Mouse (Mus musculus) lung, adult 18-20 months (tissue): Measurements from ENCODE around the gene Kcns3.

ENCODE experiments used
- DNase-seq, 2 experiments: peaks; one replicate each; pipeline ENCODE4 v3.0.0; 2022; ENCODE audit warnings: mixed read lengths in 2 of 2

Kcns3 gene

GRCm38 (mm10) chr12:11151015-11151414 is at the start of gene Kcns3:
Gene Kcns3, minus strand, starts transcription at chr12:11151056.
- no peak for DNase-seq

DNA sequence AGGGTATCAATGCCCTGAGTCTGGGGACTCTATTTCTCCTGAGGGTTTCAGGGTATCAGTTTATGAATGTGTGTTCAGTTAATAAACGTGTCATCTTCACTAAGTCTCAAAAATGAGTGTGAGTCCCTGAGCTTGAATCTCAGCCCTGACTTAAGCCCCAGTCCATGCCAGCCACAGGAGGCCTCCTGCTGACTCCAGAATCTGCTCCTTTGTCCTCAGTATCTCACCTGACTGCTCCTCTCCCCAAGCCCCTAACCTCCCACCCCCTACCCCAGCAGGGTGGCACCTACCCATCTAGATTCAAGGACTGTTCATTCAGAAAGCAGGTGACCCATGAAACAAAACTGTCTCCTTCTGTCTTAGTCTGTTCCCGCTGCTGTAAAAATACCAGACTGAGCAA is 47.7 kb upstream of the Kcns3 start:
- no peak for DNase-seq

DNA sequence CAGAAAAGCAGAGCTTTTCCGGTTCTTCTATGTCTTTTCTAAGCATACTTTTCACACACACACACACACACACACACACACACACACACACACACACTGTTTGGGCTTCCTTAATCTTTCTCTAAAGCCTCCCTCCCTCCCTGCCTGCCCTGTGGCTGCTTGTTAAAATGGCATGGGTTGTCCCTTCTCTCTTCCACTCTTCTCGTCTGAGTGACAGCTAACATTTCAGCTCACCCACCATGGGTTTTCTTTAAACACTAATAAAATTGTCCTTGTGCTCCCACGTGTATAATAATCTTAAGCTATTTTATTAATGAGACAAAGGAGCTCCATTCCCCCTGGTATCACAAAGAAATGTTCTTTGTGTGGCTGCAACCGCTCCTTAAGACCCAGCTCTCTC is 47.2 kb upstream of the Kcns3 start:
- no peak for DNase-seq

DNA sequence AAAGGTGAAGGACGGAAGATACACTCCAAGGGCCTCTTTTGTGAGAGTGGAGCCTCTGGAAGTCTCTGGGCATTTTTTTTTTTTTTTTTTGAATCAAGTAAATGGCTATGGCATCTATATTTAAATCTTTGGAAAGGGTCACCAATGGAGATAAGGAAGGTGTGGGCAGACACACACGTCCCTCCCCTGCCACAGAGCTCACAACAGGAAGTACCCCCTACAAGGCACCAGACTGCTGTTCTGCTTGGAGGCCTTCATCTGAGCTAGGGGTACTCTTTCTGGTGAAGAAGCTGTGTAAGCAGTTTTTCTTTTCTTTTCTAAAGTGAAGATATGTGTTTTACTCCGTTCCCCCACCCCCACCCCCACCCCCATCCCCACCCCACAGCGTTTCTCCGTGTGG is 46.0 kb upstream of the Kcns3 start:
- DNase-seq: no peak

DNA sequence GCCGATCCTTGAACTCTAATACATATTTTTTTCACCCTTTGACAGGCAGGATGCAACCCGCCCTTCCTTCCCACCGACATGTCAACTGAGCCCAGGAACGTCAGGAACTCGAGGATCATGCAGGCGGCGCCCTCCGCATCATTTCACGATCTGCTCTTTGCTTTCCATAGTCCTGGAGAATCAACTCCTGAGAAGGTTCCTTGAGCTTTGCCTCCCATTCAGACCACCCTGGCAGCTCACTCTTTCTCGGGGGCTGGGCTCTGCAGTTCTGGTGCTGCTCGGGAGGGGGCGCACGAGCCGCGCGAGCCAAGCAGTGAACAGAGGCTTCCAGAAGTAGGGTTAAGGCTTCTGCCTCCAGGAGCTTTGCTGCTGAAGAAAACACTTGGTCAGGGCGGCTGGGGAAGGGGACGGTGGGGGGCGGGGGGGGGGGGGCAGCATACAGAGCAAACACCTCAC is 45.3 kb upstream of the Kcns3 start:
- peak; percentile 60 to 62 for DNase-seq

- peak in 1 of 2 experiments; percentile 22 for DNase-seq
These were observed 44.2 kb upstream of the Kcns3 start for GRCm38 (mm10) chr12:11195031-11195430.

DNA sequence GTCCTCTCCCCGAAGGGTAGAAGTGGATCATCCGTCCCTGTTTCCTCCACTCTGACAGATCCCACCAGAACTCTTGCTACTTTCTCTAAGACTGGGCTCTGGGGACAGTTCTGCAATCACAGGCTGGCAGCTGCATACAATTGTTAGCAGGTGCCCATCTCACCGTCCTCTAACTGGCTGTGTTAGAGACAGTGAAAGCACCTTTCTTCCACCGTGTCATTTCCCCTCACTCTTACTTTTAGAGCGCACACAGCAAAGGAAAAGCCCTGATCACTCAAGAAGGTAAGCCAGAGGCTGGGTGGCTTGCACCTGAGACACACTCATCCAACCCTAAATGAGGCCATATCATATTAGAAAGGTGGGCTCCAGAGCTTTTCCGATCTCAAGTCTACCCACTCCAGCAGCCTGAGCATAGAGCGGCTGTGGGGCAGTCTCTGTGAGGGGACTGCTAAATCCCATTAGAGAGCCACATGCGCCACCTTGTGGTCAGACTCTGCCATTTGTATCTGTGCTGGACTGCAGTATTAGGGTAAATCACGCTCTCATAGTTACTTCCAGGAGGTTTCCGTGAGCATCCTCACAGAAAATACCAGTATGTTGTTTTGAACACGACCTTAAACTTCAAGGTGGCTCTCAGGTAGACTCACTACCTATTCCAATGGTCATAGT is 27.8 kb upstream of the Kcns3 start:
- DNase-seq: peak; percentile 71 to 77

GRCm38 (mm10) chr12:11177408-11178394 is 26.8 kb upstream of the Kcns3 start:
- no peak for DNase-seq

GRCm38 (mm10) chr12:11158670-11159069 is 7.8 kb upstream of the Kcns3 start:
- DNase-seq: no peak

DNA sequence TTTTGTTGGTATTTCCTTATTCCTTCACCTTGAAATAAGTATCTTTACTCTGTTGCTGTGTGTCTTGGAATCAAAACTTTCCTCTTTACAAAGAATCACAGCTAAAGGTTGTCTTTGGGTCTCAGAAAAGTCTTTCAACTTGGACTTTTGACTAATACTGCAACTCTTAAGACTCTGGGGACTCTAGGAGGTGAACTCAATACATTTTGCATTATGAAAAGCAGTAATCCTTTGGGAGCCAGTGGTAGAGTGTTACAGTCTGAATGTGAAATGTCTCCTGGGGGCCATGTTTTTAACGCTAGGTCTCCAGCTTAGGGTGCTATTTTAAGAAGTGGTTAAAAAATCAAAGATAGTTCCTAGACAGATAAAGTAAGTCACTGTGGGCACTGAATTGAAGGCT is 4.3 kb upstream of the Kcns3 start:
- no peak for DNase-seq

DNA sequence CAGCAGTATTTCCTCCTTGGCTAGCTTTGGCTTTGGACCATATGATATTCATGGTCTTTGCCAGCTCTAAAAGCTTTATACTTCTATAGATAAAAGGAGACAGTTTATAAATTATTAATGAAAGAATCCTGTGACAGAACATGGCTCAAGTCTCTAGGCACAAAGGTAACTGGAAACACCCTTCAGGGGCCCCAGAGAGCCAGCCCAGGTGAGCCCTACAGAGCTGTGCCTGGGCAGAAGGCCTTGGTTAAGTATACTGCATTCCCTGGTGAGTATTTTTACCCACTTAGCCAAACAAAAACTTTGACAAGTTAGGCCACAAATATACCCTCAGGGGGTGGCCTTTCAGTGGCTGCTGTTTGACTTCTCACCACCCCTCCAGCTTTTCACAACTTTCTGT is 2.7 kb upstream of the Kcns3 start:
- DNase-seq: no peak

GRCm38 (mm10) chr12:11150192-11150935 is 492 bp downstream of the Kcns3 start:
- peak; percentile 8 to 29 for DNase-seq

DNA sequence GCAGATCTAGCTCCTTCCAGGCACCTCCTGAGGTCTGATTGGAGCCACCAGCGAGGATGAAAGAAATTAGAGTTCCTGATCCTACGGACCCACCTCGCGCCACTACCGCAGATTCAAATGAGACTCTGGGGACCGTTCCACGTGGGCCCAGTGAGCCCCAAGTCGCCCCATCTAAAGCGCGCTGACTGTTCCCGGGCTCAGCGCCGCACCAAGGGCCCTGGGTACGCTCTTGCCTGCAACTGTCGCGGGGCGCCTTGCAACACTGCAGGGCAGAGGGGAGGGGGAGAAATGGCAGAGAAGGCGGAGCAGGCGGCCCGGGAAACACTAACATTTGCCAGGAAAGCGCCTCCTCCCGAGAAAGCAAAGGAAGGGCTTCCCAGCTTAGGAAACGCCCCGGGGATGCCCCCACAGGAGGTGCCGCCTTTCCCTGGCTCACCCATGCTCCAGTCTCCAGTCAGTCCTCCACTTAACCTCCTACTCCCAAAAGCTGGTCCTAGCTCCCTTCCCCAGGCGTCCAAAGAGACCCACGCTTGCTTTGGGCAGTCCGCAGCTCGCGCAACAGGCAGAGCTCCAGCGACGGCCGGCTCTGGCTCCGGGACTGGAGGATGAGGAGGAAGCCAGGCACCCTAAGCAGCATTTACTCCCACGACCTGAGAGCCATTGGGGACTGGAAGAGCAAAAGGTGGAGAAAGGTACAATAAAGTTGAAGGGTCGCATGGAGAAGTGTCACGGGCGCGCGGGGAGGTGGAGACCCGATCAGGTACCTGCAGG is 1.2 kb downstream of the Kcns3 start:
- DNase-seq: peak; percentile 60 to 62

DNA sequence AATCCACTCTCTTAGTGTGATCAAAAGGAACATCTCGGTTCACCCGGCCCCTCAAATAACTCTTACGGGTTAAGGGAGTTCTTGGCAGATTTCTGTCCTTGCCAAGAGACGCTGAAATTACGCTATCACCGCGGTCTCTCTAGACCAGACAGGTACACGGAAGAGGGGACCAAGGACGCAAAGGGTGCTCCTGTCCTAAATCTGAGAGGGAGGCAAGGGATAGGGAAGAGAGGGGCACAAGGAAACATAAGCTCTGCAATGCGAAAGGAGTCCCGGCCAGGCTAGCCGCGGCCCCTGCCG is 1.8 kb downstream of the Kcns3 start:
- no peak for DNase-seq

DNA sequence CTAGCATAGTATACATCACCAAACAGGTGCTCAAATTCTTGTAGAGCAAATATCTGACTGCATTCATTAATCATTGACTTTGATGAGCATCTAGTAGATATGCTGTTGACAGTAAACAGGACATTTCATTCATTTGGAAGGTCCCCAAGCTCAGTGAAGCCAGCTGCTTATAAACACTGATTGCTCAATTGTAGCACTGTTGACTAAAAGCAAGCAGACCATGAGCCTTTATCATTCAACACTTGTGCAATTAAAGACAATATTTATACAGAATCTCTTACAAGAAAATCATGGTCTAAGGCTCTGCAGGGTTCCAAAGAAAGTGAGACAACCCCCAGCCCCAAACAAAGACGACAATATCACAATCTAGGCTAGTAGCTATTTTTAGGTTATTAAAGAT is 6.0 kb downstream of the Kcns3 start:
- DNase-seq: peak in 1 of 2 experiments; percentile 21

GRCm38 (mm10) chr12:11132418-11132817 is 18.4 kb downstream of the Kcns3 start:
- DNase-seq: no peak

GRCm38 (mm10) chr12:11129188-11129587 is 21.7 kb downstream of the Kcns3 start:
- no peak for DNase-seq

- DNase-seq: no peak
These were observed 24.6 kb downstream of the Kcns3 start for GRCm38 (mm10) chr12:11126186-11126759.

- peak; percentile 27 to 32 for DNase-seq
These were observed 49.3 kb downstream of the Kcns3 start for GRCm38 (mm10) chr12:11101565-11101964.

DNA sequence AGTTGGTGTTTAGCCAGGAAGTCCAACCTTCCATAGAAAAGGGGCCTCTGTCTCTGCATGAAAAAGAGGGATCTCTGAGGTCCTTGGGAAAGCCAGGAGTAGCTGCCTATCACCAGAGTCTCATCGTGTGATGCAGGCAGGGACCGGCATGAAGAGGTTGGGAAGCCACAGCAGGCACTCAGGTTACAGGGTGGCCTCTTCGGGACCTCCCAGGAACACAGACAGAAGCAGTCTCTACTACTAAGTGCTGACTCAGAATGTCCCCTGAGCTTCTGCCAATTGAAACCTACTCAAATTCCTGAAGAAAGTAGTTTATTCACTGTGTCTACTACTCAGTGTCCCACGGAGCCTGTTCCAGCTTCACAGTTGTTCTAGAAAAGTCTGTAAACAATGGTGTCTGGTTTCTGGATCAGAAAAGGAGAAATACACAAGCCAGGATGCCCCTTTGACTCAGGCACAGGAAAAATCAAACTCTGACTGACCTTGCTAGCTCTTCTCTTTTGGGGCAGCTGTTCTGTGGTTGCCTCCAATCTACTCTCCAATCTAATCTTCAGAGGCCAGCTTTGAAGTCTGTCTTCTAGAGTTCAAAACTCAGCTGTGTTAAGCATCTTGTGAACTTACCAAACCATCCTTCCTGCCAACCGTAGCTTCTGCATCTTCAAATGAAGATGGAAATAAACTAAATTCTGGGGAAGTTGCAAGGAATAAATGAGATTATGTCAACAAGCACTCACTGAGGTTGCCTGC is 62.1 kb downstream of the Kcns3 start:
- peak in 1 of 2 experiments; percentile 29 for DNase-seq

DNA sequence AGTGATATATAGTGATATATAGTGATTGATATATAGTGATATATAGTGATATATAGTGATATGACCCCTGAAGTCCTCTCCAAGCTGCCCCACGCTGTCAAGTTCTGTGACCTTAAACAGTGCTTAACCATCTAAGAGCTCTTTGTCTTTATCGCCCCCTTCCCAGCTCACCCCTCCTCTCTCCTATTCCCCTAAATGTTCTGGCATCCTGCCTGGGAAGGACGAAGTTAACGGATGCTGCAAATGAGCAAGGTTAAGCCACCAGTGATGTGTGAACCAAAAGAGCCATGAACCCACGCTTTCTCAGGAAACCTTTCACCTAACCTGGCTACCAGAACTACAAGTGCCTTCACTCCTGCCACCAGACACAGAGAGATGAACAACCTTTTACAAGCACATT is 64.0 kb downstream of the Kcns3 start:
- DNase-seq: no peak
